Mouse (Mus musculus) stomach, embryonic 14.5 days (tissue): ENCODE results near the gene Chst11. TPM values are rescaled to one million over a fixed set of nuclear protein-coding genes. Genes with fewer than 3 reads are reported as not detected.

Experiments
- ATAC-seq: fragments of 200-750 bp; cut with Nextera tagmentation; 2 replicates; pipeline ENCODE4 v1.8.0; 2017; ENCODE audit warnings: low read depth, moderate TSS enrichment; ENCODE audit not compliant: insufficient number of reproducible peaks, insufficient read depth, low FRiP score
- H3K27ac ChIP-seq: fragments of 300-500 bp; sonication (generic); 2 replicates; pipeline ENCODE4 v1.5.1; 2014; ENCODE audit warnings: mild to moderate bottlenecking, low read length, moderate library complexity, mixed read lengths
- H3K27me3 ChIP-seq: fragments of 300-500 bp; sonication (generic); 2 replicates; pipeline ENCODE4 v1.6.1; 2014; ENCODE audit warnings: low read length, control low read depth, mixed read lengths; ENCODE audit not compliant: control insufficient read depth, insufficient read depth
- H3K36me3 ChIP-seq: fragments of 300-500 bp; sonication (generic); 2 replicates; pipeline ENCODE4 v1.6.1; 2014; ENCODE audit warnings: mild to moderate bottlenecking, control low read depth, low read length, moderate library complexity, mixed read lengths; ENCODE audit not compliant: control insufficient read depth, insufficient read depth
- H3K4me1 ChIP-seq: fragments of 300-500 bp; sonication (generic); 2 replicates; pipeline ENCODE4 v1.6.1; 2014; ENCODE audit warnings: low read length, control low read depth, mixed read lengths; ENCODE audit not compliant: control insufficient read depth, insufficient read depth
- H3K4me2 ChIP-seq: fragments of 300-500 bp; sonication (generic); replicated peaks from 2 replicates; pipeline ENCODE4 v1.6.1; 2014; ENCODE audit warnings: low read depth, low read length, control low read depth
- H3K4me3 ChIP-seq: fragments of 300-500 bp; sonication (generic); 2 replicates; pipeline ENCODE4 v1.5.1; 2014; ENCODE audit warnings: low read depth, low read length, control low read depth
- H3K9ac ChIP-seq: fragments of 300-500 bp; sonication (generic); replicated peaks from 2 replicates; pipeline ENCODE4 v1.6.1; 2014; ENCODE audit warnings: low read depth, mild to moderate bottlenecking, control low read depth, low read length, moderate library complexity, mixed read lengths
- H3K9me3 ChIP-seq: fragments of 300-500 bp; sonication (generic); 2 replicates; pipeline ENCODE4 v1.6.1; 2016; ENCODE audit warnings: low read depth, low read length, control low read depth; ENCODE audit not compliant: control insufficient read depth
- WGBS: fragments of 180-500 bp; shearing (Covaris S2); extraction: QIAGEN DNeasy Blood & Tissue Kit; methylation state at CpG from one replicate; pipeline ENCODE4 v1.1.7; 2014; 5-methylcytosine and 5-hydroxymethylcytosine counted together
- polyA plus RNA-seq: library from polyadenylated mRNA; unstranded; fragments of >200 nt; fragmentation: Nextera tagmentation; extraction: Ambion mirVana; gene quantifications from 2 replicates; pipeline ENCODE4 v1.2.1, GENCODE M21; 2014

Gene Chst11
- polyA plus RNA-seq, 1 experiment from 2014 or later: 2.0 TPM

DNA sequence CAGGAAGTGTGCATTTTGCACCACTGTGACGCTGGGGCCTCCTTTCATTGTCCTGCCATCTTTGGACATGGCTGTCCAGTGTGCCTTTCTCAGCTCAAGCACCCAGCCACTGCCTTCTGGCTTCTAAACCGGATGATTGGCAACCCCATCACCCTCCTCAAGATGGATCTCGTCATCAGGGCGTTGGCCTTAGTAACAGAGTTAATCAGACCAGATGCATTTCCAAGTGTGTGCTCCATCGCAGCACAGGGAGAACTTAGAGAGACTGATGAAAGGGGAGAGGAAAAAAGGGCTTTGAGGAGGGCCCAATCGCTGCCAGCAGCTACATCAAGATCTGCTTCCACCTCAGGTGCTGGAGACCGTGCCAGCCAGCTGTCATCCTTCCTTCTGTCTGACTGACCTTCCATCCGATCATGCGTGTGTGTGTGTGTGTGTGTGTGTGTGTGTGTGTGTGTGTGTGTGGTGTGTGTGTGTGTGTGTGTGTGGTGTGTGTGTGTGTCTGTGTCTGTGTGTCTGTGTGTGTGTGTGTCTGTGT lies 179.7 kb downstream of the Chst11 start:
- WGBS: 82% methylated on average over 9 of the region's 9 CpGs
- no peaks in the 10 kb centered on the region for H3K9me3 ChIP-seq
- no peak for ATAC-seq
- H3K27me3 ChIP-seq: no peaks in the 10 kb centered on the region
- H3K36me3 ChIP-seq: no peaks in the 10 kb centered on the region
- H3K9ac ChIP-seq: no peak overlapping the region
- no peak overlapping the region for H3K27ac ChIP-seq
- no peak overlapping the region for H3K4me3 ChIP-seq
- H3K4me2 ChIP-seq: no peak overlapping the region
- H3K4me1 ChIP-seq: peaks cover 27% of the 10 kb centered on the region; the same call in 1 of the 2 replicates

- H3K27me3 ChIP-seq: no peaks in the 10 kb centered on the region
- no peak overlapping the region for H3K4me3 ChIP-seq
- H3K27ac ChIP-seq: no peak overlapping the region
- no peaks in the 10 kb centered on the region for H3K9me3 ChIP-seq
- 72% methylated on average over 11 of the region's 11 CpGs for WGBS
- ATAC-seq: no peak
- H3K9ac ChIP-seq: no peak overlapping the region
- peaks cover 24% of the 10 kb centered on the region; the same call in 1 of the 2 replicates for H3K4me1 ChIP-seq
- H3K36me3 ChIP-seq: no peaks in the 10 kb centered on the region
- H3K4me2 ChIP-seq: no peak overlapping the region
These were observed 180.4 kb downstream of the Chst11 start for GRCm38 (mm10) chr10:83165521-83166243.

DNA sequence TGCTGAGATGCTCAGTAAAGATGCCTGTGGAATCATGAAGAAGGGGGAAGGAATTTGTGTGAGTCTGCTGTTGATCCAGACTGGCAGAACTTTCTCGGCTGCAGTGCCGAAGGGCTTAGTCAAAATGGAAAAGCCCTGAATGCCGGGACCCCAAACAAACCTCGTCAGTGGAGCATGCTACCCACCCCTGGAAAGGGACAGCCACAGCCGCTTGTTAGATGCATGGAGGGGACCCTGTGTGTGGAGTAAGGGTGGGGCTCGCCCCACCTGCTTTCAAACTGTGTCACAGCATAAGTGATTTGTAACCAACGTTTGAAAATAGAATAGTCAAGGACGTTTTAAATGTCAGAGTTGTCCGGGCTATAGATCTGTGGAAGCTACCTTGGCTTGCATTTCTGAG lies 181.0 kb downstream of the Chst11 start:
- no peaks in the 10 kb centered on the region for H3K9me3 ChIP-seq
- H3K27ac ChIP-seq: no peak overlapping the region
- H3K4me2 ChIP-seq: no peak overlapping the region
- H3K36me3 ChIP-seq: no peaks in the 10 kb centered on the region
- ATAC-seq: no peak
- H3K4me1 ChIP-seq: peaks cover 24% of the 10 kb centered on the region; the same call in 1 of the 2 replicates
- no peak overlapping the region for H3K9ac ChIP-seq
- WGBS: 71% methylated on average over 9 of the region's 9 CpGs
- no peaks in the 10 kb centered on the region for H3K27me3 ChIP-seq
- H3K4me3 ChIP-seq: no peak overlapping the region

- Histone ChIP-seq H3K4me3 (no peak overlapping the region), H3K4me1 (peaks cover 13% of the 10 kb centered on the region; the same call in 1 of the 2 replicates), H3K9ac (no peak overlapping the region), H3K9me3 (no peaks in the 10 kb centered on the region), H3K27me3 (no peaks in the 10 kb centered on the region), H3K36me3 (no peaks in the 10 kb centered on the region), H3K27ac (no peak overlapping the region), H3K4me2 (no peak overlapping the region)
- no peak for ATAC-seq
- 93% methylated on average over 6 of the region's 6 CpGs for WGBS
These were observed 182.2 kb downstream of the Chst11 start for GRCm38 (mm10) chr10:83167492-83167891.

DNA sequence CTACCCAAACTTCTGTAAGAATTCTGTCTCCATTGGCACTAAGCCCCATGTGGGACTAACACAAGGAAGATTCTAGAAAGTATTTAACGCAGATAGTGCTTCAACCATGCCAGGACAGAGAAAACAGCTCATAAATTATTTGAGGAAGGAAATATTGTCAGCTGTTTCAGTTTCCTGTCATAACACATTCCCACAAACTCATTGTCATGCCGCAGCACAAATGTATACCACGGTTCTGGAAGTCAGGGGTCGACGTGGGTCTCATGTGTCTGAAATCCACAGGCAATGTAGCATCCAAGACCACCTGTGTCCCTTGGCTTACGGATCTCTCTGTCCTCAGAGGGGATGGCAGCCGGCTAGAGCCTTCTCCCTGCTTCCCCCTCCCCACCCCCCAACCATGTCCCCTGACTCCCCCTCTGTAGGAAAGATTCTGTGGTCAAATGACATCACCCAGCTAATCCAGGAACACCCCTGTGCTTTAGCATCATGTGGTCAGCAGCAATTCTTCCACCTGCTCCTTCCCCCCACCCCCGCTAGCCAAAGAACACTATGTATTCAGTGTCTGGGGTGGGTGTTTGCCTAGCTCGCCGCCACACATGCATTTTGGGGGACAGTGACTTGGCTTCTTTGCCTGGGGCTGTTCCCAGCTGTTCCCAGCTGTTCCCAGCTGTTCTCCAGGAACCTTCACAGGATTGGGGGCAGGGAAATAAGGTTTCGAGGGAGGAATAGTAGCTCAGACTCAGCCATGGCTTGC lies 183.2 kb downstream of the Chst11 start:
- 58% methylated on average over 11 of the region's 11 CpGs for WGBS
- H3K9ac ChIP-seq: no peak overlapping the region
- H3K27ac ChIP-seq: no peak overlapping the region
- H3K4me1 ChIP-seq: peaks cover 6% of the 10 kb centered on the region; the same call in 1 of the 2 replicates
- H3K9me3 ChIP-seq: no peaks in the 10 kb centered on the region
- no peak overlapping the region for H3K4me3 ChIP-seq
- H3K36me3 ChIP-seq: no peaks in the 10 kb centered on the region
- ATAC-seq: no peak
- H3K27me3 ChIP-seq: no peaks in the 10 kb centered on the region
- H3K4me2 ChIP-seq: no peak overlapping the region

DNA sequence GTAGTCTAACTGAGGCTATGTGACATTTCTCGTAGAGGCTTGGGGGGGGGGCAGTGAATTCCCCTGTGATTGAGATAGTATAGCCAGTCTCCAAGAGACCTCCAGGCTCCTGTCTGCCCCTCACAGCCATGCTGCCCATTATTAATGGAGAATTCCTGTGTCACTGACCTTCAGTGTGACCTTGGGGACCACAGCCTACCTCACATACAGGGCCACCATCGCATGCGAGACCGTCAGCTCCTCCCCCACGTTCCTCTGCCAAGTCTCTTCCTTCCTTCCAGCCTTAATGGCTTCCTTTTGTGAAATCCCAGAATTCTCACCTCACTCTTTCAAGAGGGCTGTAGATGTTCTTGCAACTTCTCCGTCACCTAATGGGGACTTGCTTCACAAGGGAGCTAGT lies 184.3 kb downstream of the Chst11 start:
- H3K4me3 ChIP-seq: no peak overlapping the region
- H3K4me2 ChIP-seq: no peak overlapping the region
- no peak overlapping the region for H3K9ac ChIP-seq
- no peaks in the 10 kb centered on the region for H3K9me3 ChIP-seq
- H3K4me1 ChIP-seq: 0 out of 2 replicates have a peak, but pooled peaks cover 5% of the 10 kb centered on the region
- ATAC-seq: no peak; the same call in 1 of the 2 replicates
- no peak overlapping the region for H3K27ac ChIP-seq
- H3K36me3 ChIP-seq: no peaks in the 10 kb centered on the region
- no peaks in the 10 kb centered on the region for H3K27me3 ChIP-seq
- WGBS: 80% methylated on average over 6 of the region's 6 CpGs

GRCm38 (mm10) chr10:83178151-83178550 lies 192.9 kb downstream of the Chst11 start:
- Histone ChIP-seq H3K36me3 (no peaks in the 10 kb centered on the region), H3K4me2 (no peak overlapping the region), H3K9me3 (no peaks in the 10 kb centered on the region), H3K4me1 (0 out of 2 replicates have a peak, but pooled peaks cover 7% of the 10 kb centered on the region), H3K27ac (peak overlapping the region; percentile 56; the same call in 1 of the 2 replicates), H3K4me3 (no peak overlapping the region), H3K27me3 (no peaks in the 10 kb centered on the region), H3K9ac (no peak overlapping the region)
- WGBS: 45% methylated on average over 5 of the region's 5 CpGs
- ATAC-seq: peak; percentile 74; the same call in 1 of the 2 replicates

GRCm38 (mm10) chr10:83178661-83179060 lies 193.4 kb downstream of the Chst11 start:
- Histone ChIP-seq H3K27me3 (no peaks in the 10 kb centered on the region), H3K36me3 (no peaks in the 10 kb centered on the region), H3K4me1 (peaks cover 8% of the 10 kb centered on the region; the same call in 1 of the 2 replicates), H3K9ac (no peak overlapping the region), H3K4me3 (no peak overlapping the region), H3K9me3 (no peaks in the 10 kb centered on the region), H3K27ac (peak overlapping the region; percentile 56; the same call in 1 of the 2 replicates), H3K4me2 (no peak overlapping the region)
- 55% methylated on average over 1 of the region's 1 CpGs for WGBS
- no peak for ATAC-seq
